Mouse (Mus musculus): ENCODE data around the gene Tmem136.

Tmem136 gene

GRCm38 (mm10) chr9:43108721-43109120 is 7.6 kb downstream of the Tmem136 start:
- DNase-seq (ENCODE audit: low read depth in 1 of 2, low spot score in 2 of 2), result no peak

GRCm38 (mm10) chr9:43108081-43108480 is 8.3 kb downstream of the Tmem136 start:
- DNase-seq (ENCODE audit: low read depth in 1 of 2, low spot score in 2 of 2), result no peak

- DNase-seq (ENCODE audit: low read depth in 1 of 2, low spot score in 2 of 2), result no peak
These were observed 8.8 kb downstream of the Tmem136 start for GRCm38 (mm10) chr9:43107555-43107954.

DNA sequence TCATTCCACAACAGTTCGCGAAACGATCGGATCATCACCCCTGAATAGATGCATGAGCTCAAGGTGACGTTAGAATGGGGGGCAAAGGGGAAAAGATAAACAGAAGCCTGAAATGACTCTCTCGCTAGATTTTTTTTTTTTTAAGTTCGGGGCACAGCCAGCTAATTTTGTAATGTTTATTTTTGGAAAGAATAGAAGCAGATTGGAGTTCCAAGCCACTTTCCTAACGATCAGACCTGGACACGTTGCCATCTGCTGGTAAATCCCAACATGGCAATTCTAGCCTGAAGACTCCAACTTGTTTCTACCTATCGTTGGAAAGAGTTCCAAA is 9.2 kb downstream of the Tmem136 start, which contains the start of gene Arhgef12:
Gene Arhgef12 (minus strand): TSS at position 53 of the 331 bp plus-strand sequence.
- DNase-seq (ENCODE audit: low read depth in 1 of 2, low spot score in 2 of 2), result no peak

DNA sequence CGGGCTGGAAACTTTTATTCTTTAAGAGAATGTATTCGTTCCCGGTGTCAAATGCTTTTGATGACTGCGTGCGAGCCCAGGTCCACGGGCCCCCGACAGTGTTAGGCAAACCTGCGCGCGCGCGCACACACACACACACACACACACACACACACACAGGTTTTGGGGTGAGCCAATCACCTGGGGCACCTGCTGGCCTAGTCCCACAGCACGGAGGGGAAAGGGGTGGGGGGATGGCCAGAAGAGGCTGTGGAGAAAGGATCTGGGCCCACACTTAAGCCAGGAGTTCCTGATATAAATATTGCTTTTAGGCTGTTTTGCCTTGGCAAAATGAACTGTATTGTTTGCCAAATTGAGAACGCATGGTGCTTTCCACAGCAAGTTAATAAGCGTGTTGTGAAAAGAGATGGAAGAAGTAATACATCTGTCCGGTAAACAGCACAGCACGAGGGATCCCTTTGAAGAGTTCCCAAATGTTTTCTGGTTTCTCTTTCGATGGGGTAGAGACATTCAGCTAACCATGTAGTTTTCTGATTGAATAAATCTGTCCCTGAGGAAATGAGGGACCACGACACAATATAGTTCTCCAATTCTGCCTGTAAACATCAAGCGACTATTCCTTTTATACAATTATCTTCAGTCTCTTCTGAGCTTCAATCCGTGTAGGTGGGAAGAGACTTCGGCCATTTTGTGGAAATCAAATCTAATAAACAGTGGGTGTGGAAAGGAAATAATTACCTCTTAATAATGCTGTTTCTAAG is 9.8 kb downstream of the Tmem136 start:
- DNase-seq (ENCODE audit: low read depth in 1 of 2, low spot score in 2 of 2), result no peak

DNA sequence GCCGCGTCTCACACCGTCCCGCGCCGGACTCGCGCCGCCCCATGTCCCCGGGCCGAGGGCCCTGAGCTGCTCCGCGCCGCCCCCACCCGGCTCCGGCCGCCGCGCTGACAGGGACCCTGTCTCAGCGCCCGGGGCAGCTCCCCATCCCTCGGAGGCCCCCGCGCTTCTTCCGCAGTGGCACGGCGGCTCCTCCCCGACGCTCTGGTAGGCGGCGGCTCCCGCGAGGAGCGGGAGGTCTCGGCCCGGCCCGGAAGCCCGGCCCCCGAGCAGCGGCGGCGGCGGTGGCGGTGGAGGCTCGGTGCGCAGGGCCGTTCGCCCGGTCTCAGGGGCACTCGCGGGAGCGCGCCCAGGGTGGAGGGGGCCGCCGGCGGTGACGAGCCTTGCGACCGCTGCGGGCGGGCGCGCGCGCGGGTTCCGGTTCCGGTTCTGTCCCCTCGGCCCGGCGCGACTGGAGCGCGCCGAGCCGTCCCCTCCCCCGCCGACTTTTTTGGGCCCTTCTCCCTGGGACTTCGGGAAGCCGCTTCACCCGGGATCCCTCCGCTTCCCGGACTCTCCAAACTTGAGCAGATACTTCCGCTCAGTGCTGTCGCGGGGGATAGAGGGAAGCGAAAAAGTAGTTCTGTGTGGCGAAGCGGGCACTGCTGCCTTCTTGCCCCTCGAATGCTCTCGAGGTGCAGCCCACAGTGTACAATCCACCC is 10.6 kb downstream of the Tmem136 start:
- no peak for DNase-seq (ENCODE audit: low read depth in 1 of 2, low spot score in 2 of 2)

GRCm38 (mm10) chr9:43104873-43105663 is 11.3 kb downstream of the Tmem136 start:
- no peak for DNase-seq (ENCODE audit: low read depth in 1 of 2, low spot score in 2 of 2)

DNA sequence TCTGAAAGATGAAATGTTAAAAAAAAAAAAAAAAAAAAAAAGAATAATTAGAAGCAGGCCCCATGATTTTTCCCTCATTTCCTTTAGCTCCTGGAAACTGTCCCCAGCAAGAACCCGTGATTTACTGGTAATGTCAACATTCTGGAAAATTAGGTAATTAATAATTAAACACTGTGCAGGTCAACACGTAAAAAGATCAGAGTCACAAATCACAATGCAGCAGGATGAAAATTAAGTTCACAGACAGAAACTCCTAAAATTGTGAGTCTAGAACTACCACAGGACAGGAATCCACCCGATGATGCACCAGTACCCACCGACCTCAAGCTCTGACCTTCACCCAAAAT is 11.9 kb downstream of the Tmem136 start:
- DNase-seq (ENCODE audit: low read depth in 1 of 2, low spot score in 2 of 2), result no peak

GRCm38 (mm10) chr9:43103675-43104299 is 12.6 kb downstream of the Tmem136 start:
- no peak for DNase-seq (ENCODE audit: low read depth in 1 of 2, low spot score in 2 of 2)

DNA sequence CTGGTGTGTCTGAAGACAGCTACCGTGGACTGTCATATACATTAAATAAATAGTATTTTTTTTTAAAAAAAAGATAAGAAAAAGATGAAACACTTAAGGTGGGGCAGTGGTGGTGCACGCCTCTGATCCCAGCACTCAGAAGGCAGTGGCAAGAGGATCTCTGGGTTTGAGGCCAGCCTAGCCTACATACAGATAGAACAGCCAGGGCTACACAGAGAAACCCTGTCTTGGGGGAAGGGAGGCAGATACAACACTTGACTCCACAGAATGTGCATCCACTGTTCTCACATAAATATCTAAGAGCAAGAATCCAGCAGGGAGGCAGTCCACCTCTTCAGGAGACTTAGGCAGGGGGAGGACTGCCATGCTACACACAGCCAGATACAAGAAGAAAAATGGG is 13.4 kb downstream of the Tmem136 start:
- DNase-seq (ENCODE audit: low read depth in 1 of 2, low spot score in 2 of 2), result no peak

DNA sequence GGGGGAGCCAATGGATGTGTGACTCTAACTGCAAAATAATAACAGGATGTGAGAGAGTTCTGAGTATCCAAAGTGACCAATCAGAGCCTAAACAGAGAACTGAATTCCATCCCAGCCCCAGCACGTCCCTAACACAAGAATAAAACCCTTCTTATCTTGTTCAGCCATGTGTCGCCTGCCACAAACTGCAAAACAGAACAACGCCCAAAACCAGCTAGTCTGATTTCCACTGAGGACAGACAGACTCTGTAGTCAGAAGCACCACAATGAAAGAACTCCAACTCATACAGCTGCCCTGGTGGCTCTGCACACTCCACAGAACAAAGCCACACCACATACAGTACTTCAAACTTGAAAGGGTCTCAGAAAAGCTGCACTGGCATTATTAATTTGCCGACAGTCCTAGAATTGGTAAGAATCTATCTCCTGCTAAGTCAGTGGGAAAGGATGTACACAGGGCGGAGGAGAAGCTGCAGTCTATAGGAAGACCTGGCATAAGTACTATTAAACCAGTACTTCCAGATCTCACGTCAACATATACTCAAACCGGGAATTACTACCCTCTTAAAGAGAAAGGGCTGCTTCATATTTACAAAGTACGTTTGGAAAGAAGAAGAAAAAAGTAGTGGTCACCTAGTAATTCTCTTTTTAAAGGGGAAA is 14.3 kb downstream of the Tmem136 start:
- DNase-seq (ENCODE audit: low read depth in 1 of 2, low spot score in 2 of 2), result no peak

DNA sequence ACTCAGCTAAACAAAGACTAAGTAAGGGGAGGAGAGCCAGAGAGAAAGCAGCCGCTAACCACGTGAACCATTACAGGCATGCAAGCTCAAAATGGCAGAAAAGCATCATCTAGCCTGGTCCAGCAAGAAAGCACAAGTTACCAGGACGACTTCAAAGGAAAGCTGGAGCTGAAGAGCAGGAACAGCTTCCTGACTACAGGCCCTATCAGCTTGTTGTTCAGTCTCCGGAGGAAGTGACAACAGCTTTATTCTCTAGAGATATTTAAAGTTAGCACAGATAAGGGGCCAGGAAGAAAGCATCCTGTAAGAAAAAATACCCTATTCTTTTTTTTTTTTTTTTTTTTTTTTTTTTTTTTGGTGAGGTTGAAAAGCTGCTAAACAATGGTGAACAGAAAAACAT is 17.4 kb downstream of the Tmem136 start:
- DNase-seq (ENCODE audit: low read depth in 1 of 2, low spot score in 2 of 2), result no peak

GRCm38 (mm10) chr9:43097801-43098557 is 18.4 kb downstream of the Tmem136 start:
- DNase-seq (ENCODE audit: low read depth in 1 of 2, low spot score in 2 of 2), result no peak

DNA sequence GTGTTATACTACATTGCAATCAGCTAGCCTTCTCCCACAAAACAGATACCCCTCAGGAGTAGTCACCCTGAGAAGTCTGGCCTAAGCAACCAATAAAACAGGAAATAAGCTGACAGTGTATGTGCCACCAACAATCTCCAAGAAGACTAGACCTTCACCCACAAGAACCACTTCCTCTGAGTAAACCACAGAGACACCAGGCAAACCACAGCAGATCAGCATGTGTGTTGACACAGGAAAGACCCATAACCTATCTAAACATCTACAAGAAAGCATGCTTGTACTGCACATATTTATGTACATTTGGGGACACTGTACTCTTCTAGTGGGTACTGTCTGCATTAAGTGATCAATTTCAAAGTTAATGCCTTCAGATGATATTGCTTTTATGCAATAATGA is 20.0 kb downstream of the Tmem136 start:
- no peak for DNase-seq (ENCODE audit: low read depth in 1 of 2, low spot score in 2 of 2)

- no peak for DNase-seq (ENCODE audit: low read depth in 1 of 2, low spot score in 2 of 2)
These were observed 21.5 kb downstream of the Tmem136 start for GRCm38 (mm10) chr9:43094828-43095227.

- DNase-seq (ENCODE audit: low read depth in 1 of 2, low spot score in 2 of 2), result no peak
These were observed 22.6 kb downstream of the Tmem136 start for GRCm38 (mm10) chr9:43093803-43094202.

- DNase-seq (ENCODE audit: low read depth in 1 of 2, low spot score in 2 of 2), result no peak
These were observed 30.6 kb downstream of the Tmem136 start for GRCm38 (mm10) chr9:43085686-43086285.

DNA sequence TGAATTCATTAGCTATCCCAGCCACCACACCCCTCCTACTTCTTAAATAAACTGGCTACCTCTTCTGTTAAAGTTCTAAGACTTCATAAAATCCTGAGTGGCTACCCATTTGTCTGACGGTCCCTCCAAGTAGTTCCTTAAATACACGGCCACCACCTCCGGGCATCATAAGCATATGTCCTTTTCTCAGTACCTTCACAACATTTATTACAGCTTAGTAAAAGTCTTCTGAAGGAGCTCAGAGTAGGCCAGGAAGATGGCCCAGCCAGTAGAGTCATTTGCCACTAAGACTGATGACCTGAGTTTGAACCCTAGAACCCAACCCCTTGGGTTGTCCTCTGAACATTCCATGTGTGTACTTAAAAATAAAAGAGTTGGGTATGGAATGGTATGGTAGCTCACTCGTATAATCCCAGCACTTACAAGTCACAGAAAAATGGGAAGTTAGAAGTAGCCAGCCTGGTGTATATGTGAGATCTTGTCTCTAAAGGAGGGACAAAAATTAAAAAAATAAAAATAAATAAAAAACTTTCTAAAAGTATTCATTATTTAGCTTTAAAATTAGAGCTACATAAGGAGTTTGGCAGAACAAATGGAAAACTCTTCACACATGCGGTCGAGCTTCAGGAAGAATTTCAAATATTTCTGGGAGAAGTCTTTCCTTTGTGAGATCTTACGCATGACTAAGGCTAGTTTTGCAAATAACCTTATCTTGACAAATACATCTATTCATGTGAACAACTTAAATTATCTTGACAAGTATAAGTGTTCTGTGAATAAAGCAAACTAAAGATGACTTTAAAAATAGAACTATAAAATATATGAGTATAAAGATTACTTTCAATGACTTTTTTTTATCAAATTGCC is 31.6 kb downstream of the Tmem136 start:
- no peak for DNase-seq (ENCODE audit: low read depth in 1 of 2, low spot score in 2 of 2)

DNA sequence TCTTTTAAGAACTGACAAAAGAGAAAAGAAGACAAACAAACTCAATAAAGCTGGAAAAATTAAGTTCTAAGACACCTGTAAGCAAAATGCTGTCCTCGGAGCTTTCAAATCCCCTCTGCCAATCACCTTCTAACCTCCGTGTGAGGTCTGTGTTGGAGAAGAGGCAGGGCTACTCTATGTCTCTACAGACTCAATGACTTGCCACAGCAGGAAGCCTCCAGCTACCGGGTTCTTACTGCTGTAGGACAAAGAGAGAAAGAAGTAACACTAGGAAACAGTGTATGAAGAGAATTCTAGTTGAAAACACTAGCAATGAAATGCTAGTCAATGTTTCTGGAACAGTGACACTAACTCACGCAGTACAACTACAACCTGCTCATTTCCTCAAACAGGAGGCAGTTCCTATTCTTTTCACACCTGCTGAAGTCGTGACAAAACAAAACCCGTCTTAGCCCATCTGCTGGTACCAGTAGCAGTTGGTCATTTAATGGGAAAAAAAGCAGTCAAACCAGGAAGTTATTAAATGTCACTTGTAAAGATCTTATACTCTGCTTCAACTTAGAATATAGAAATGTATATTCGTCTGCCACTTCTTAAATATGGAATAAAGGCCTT is 32.8 kb downstream of the Tmem136 start:
- DNase-seq (ENCODE audit: low read depth in 1 of 2, low spot score in 2 of 2), result no peak

Measured in monocyte, adult 2 months (primary cell).